Mouse (Mus musculus) olfactory bulb, adult 2 months (tissue): Measurements from ENCODE around the gene Ergic1.

Experiments used
- CTCF ChIP-seq: fragments of 200-500 bp; IDR thresholded peaks from 2 replicates; pipeline ENCODE4 v1.5.1; 2012; ENCODE audit warnings: low read depth, mild to moderate bottlenecking, low read length, moderate library complexity; ENCODE audit not compliant: insufficient read depth
- POLR2A ChIP-seq: fragments of 200-500 bp; IDR thresholded peaks from 2 replicates; pipeline ENCODE4 v1.6.1; 2012; ENCODE audit warnings: mild to moderate bottlenecking, low read depth, low read length, moderate library complexity; ENCODE audit not compliant: insufficient read depth

DNA sequence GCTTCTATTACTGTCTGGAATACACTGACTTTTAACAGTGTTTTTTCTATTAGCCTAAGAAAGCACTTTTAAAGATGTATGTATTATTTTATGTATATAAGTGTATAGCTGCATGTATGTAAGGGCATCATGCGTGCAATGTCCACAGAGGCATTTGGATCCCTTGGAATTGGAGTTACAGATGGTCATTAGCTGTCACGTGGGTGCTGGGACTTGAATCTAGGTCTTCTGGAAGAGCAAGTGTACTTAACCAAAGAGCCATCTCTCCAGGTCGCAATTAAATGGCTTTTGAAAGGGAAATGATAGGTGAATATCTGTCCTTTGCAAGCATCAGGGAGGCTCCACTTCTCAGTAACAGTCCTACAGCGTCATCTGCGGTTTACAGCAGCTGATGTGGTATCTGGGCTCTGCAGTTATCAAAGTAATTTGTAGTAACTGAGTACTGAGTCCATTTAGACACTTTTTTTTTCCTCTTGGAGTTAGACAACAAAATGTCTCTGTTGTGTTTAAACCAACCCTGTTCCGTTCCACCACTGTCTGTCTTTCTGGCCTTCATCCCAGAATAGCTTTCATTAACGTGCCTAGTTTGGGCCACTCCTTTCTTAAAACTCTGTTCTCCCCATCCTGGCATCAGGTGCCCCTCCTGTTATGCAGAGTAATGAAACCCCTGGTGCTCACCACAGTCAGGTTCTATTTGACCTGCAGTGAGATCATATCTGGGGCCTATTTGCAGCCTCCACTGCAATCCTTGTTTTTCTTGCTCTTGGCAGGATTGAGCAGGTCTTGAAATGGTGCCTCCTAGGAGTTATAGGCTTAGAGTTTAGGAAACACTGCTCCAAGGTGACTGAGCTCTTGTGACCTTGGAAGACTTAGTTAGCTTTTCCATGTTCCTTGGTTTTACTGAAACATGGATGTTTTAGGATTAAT is 116.7 kb downstream of the Ergic1 start:
- no peak for TF ChIP-seq CTCF
- TF ChIP-seq POLR2A = no peak
